Mouse (Mus musculus) frontal cortex, adult (tissue): ENCODE data around the gene AL731706.2.

Experiments
- ATAC-seq: cut with Nextera tagmentation; 2 replicates; pipeline ENCODE4 v1.9.2; 2017; ENCODE audit warnings: mild to moderate bottlenecking, moderate library complexity, mixed read lengths; ENCODE audit not compliant: low TSS enrichment

AL731706.2 gene

GRCm38 (mm10) chr2:136885579-136885978, at the start of gene AL731706.2:
Gene AL731706.2, minus strand, starts transcription at chr2:136885679.
- ATAC-seq: no peak

- peak; percentile 94 for ATAC-seq
These were observed 35.5 kb upstream of the AL731706.2 start for GRCm38 (mm10) chr2:136921003-136921408.

- no peak for ATAC-seq
These were observed 34.9 kb upstream of the AL731706.2 start for GRCm38 (mm10) chr2:136920257-136920993.

DNA sequence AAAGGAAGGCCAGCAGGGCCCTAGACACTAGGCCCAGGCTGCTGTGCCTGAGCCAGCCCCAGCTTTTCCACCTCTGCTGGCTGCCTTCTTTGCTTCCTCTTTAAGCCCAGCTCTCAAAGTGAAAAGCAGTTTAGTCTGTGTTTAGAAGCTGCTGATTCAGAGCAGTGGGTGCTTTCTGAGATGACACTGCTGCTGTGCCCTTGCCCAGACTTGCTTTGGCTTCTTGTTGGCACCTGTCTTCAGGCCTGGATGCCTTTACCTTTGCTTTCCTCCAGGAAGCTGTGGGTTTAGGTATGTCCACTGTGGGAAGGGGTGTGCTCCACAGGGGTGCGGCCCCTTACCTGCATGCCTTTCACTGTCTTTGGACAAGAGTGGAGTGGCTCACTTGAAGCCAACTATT, 34.0 kb upstream of the AL731706.2 start:
- ATAC-seq: peak; percentile 61; the same call in 1 of the 2 replicates

DNA sequence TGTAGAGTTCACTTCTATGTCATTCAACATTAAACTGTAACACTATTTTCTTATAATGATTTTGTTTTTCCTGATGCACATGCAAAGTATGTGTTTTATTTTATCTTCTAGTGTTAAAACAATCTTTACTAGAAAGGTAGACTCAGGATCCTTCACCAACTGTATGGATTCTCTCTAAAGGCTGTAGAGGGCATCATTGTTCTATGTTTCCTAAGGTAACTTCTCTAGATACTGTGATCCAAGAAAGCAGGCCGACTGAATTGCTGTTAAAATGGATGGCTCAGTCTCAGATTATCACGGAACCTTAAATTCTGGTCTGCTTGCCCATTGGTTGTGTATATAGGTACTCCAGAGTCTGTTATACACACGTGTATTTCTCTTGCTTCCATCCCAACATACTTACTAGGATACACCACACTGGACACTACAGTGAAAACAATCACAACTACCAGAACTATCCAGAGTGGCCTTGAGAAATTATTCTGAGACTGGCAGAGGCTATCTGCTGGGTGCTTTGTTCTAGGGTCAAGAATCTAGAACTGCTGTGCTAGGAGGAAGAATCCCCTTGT, 28.9 kb upstream of the AL731706.2 start:
- peak; percentile 97 for ATAC-seq

GRCm38 (mm10) chr2:136913021-136913420, 27.5 kb upstream of the AL731706.2 start:
- ATAC-seq: no peak

DNA sequence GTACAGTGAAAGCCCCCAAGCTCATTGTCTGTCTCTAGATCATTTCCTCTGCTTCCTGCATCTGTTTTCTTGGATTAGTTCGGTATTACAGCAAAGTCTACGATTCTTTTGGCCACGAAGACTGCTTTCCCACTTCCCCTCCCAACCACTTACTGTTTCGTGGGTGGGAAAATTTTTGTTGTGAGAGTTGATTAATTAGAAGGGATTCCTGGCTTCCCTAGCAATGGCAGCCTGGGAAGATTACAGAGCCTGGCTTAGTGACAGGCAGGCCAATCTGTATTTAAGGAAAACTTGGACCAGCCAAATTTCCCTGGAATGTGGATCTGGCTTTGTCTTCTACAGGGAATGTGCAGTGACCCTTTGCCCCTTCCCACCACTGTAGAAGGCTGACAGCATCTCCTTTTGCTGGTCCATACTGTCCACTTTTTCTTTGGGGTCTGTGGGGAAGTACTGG, 26.5 kb upstream of the AL731706.2 start:
- no peak for ATAC-seq

DNA sequence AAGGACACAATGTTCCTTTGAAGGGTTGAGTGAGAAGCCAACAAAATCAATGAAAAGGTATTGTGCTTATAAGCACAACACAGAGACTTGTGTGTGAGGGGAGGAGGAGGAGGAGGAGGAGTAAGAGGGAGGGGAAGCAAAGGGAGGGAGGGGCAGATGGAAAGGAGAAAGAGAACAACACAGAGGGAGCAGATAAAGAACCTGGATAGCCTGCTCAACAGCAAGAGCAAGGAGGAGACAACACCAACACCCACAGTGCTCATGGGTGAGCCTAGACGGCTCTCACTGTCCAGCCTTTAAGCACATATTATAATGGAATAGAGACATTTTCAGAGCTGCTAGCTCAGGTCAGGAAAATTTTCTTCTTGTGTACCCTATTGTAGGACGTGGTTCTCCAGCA, 23.8 kb upstream of the AL731706.2 start:
- no peak for ATAC-seq

DNA sequence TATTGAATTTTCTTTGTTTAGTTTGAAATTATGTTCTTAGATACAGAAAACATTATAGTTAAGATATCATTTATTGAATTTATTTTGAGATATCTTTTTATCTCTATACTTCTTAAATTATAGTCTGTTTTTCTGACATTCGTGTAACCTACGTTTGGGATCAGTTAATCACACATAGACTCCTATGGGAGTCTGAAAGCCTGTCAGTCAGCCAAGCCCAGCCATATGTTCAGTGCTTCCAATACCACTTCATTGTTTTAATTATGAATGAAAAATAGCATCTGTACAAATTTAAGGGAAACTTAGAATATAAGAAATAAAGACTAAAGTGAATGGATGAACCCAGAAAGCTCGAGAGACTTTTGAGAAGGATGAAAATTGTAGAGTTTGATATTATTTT, 23.1 kb upstream of the AL731706.2 start:
- ATAC-seq: no peak

GRCm38 (mm10) chr2:136896131-136896530, 10.7 kb upstream of the AL731706.2 start:
- ATAC-seq: no peak

DNA sequence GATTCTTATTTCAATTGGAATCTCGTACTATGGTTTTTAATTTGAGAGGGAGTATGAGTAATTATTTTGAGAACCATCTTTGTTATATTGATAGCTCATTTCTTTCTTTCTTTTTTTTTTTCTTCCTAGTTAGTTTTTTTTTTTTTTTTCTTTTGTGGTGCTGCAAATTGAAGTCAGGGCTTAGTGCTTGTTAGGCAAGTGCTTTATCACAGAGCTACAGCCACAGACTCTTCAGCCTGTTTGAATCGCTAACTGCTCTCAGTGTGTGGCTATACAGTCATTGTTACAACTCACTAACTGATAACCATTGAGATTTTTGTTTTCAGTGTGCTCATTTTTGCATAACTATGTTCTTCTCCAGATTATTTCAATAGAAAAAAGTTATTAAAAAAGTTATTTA, 9.0 kb upstream of the AL731706.2 start:
- ATAC-seq: no peak

DNA sequence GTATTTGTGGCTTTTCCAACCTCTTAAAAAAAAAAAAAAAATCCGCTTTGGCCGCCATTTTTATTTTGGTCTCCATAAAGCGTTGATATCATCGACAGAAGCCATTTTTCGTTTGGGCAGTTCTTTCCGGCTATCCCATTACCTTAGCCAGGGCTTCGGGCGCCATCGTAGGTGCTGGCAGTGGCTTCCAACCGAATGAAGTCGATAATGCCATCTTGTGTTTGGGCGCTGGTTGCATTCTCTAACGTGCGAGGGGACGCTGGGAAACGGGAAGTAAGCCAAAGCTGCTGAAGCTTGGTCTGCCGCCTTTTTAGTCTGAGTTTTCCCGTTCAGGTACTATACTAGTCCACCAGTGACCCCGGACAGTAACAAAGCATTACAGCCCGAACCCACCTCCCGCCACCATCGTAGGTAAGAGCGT, 6.5 kb upstream of the AL731706.2 start:
- peak; percentile 85 for ATAC-seq

DNA sequence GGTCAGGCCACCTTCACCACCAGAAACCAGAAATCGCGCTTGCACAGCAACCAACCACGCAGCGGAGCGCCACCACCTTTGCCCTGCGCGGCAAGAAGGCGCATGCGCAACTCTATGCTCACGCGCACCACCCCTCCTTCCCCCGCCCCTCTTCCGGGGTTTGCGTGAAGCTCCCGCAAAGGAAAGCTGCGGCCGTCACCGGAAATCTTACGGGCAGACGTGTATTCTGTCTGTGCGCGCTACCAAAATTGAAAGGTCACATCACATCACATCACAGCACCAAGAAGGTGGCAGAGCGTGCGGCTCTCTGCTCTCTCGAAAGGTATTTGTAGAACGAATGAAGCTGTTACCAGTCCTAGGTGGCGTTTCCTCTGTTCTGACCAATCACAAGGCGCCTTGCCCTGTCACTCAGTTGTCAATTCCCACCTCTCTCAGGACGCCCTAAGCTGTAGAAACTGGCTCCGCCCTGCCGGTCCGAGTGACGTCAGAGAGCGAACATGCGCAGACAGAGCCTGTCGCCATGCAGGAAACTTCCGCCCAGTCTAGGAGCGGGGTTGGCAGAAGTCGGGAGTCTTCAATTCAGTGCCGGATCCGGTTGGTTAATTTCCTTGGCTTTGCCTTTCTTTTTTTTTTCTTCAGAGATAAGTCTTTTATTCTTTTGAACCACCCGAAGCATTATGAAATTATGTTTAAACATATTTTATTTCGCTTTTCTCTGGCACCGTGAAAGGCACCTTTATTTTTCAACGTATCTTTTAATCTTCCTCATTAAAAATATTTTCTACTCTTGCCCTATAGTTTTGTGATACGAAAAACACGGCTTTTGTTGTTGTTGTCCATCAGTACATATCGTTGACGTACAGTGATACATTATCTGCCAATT, 5.8 kb upstream of the AL731706.2 start, which contains the start of the genes Slx4ip, AL731706.1 and Mkks:
TSS of gene Slx4ip (plus strand) at position 151 of the 883 bp plus-strand sequence.
TSS of gene AL731706.1 (minus strand) at position 322 of the 883 bp plus-strand sequence.
TSS of gene Mkks (minus strand) at position 322 of the 883 bp plus-strand sequence.
- ATAC-seq: peak; percentile 87

GRCm38 (mm10) chr2:136890716-136891067, 5.2 kb upstream of the AL731706.2 start:
- ATAC-seq: peak; percentile 29

GRCm38 (mm10) chr2:136886846-136887245, 1.4 kb upstream of the AL731706.2 start:
- no peak for ATAC-seq

DNA sequence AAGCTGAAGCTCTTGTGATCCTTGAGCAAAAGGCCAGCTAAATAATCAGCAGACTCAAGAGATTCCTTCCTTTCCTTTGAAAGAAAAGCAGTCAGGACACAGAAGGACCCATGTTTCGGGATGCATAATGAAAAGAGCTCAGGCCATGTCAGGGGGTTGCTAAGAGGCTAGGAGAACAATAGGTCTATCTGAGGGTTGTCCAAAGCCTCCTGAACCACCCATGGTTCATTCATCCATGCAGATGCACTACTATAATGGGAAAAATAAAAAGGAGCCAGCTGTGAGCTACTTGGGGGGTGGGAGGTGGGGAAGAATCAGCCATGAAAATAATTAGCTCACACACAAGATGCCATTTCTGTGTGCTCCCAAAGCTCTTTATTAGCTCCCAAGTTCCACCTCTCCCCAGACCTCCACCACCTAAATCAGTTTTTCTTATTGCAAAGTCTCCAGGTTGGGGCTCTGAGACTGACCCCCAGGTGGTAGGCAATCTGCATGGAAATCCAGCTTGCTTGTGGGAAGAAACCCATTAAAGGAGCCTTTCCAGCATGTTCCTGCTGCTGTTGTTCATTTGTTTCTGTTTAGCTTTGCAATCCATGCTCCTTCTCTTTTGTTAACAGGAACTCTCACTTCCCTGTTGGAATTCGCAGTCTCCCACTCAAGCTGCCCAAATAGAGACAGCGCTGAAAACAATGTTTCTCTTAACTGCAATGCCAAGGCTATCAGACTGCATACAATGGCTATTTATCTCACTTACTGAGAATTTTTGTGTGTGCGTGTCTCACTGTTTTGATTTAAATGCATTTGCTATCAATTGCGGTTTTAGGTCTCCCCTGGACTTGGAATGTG, 30.7 kb downstream of the AL731706.2 start:
- ATAC-seq: peak; percentile 59; the same call in 1 of the 2 replicates

DNA sequence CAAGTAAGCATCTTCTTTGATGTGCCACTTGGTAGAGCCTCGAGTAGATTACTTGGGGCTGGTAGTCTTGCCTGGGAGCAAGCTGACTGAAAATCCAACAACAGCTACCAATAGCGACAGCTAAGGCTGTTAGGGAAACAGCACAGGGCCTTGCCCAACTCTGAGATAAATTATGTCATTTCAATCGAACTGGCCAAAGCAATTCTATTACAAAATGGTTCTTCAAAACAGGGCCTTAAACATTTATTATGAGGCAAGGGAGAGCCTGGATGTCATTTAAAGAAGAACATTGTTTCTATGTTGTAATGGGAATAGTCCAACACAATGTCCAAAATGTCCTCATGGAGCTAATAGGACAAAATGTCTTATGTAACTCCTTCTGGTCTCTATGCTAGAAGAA, 35.1 kb downstream of the AL731706.2 start:
- no peak for ATAC-seq

DNA sequence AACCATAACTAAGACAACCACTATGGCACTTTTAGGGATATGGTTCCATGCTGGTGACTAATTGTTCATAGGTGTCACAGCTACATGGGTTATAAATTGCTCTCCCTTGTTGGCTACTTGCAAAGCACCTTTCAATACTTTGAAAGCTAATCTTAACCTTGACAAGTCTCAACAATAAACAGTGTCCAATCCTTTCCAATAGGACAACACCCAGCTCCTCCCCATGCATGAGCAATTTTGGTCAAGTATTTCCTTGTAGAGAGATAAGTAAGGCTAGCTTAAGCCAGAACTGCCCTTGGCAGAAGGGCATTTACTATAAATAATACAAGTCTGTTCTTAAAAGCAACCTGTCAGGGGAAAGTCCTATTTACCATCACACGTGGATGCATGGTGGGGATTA, 47.5 kb downstream of the AL731706.2 start:
- ATAC-seq: no peak

- peak; percentile 95 for ATAC-seq
These were observed 49.6 kb downstream of the AL731706.2 start for GRCm38 (mm10) chr2:136835882-136836281.
